Mouse (Mus musculus) neural tube, embryonic 15.5 days (tissue): ENCODE results near the gene Itfg1. TPM values are rescaled to one million over a fixed set of nuclear protein-coding genes. Genes with fewer than 3 reads are reported as not detected.
"Not testable (repeated sequence)": the region's sequence is repeated elsewhere in the genome, so short reads cannot be mapped to it uniquely, and the experiment has no call there.

Experiments
- ATAC-seq: fragments of 200-750 bp; cut with Nextera tagmentation; 2 replicates; pipeline ENCODE4 v1.8.0; 2017; ENCODE audit warnings: mild to moderate bottlenecking, moderate TSS enrichment, moderate library complexity; ENCODE audit not compliant: low FRiP score
- H3K27ac ChIP-seq: fragments of 300-500 bp; sonication (generic); replicated peaks from 2 replicates; pipeline ENCODE4 v1.5.1; 2015; ENCODE audit warnings: mild to moderate bottlenecking, inconsistent platforms
- H3K27me3 ChIP-seq: fragments of 300-500 bp; sonication (generic); replicated peaks from 2 replicates; pipeline ENCODE4 v1.6.1; 2015; ENCODE audit warnings: inconsistent platforms
- H3K36me3 ChIP-seq: fragments of 300-500 bp; sonication (generic); 2 replicates; pipeline ENCODE4 v1.6.1; 2015; ENCODE audit warnings: inconsistent platforms
- H3K4me1 ChIP-seq: fragments of 300-500 bp; sonication (generic); 2 replicates; pipeline ENCODE4 v1.6.1; 2015; ENCODE audit warnings: inconsistent platforms
- H3K4me2 ChIP-seq: fragments of 300-500 bp; sonication (generic); 2 replicates; pipeline ENCODE4 v1.6.1; 2015; ENCODE audit warnings: inconsistent platforms, mild to moderate bottlenecking, moderate library complexity
- H3K4me3 ChIP-seq: fragments of 300-500 bp; sonication (generic); replicated peaks from 2 replicates; pipeline ENCODE4 v1.5.1; 2015; ENCODE audit warnings: mild to moderate bottlenecking, inconsistent platforms
- H3K9ac ChIP-seq: fragments of 300-500 bp; sonication (generic); replicated peaks from 2 replicates; pipeline ENCODE4 v1.6.1; 2015; ENCODE audit warnings: mild to moderate bottlenecking, inconsistent platforms
- H3K9me3 ChIP-seq: fragments of 300-500 bp; sonication (generic); replicated peaks from 2 replicates; pipeline ENCODE4 v1.6.1; 2016; ENCODE audit warnings: inconsistent platforms
- WGBS: fragments of 180-500 bp; shearing (Covaris S2); methylation state at CpG from one replicate; pipeline ENCODE4 v1.1.7; 2015; ENCODE audit warnings: mixed read lengths; 5-methylcytosine and 5-hydroxymethylcytosine counted together
- polyA plus RNA-seq: library from polyadenylated mRNA; unstranded; fragments of >200 nt; fragmentation: Nextera tagmentation; extraction: Ambion mirVana; gene quantifications from 2 replicates; pipeline ENCODE4 v1.2.1, GENCODE M21; 2015

The Itfg1 gene
- 181 and 200 TPM in 2 replicates for polyA plus RNA-seq

- Histone ChIP-seq H3K4me2 (peak within 1 kb of the TSS; percentile 71), H3K9me3 (no peaks in the 10 kb centered on the region), H3K27me3 (no peaks in the 10 kb centered on the region), H3K27ac (peak within 1 kb of the TSS; percentile 97), H3K9ac (peak within 1 kb of the TSS; percentile 86), H3K4me1 (peaks cover 22% of the 10 kb centered on the region), H3K36me3 (peaks cover 11% of the 10 kb centered on the region), H3K4me3 (peak within 1 kb of the TSS; percentile 79)
- under 1% methylated on average over 54 of the region's 54 CpGs for WGBS
- peak; percentile 98 for ATAC-seq
Observed at GRCm38 (mm10) chr8:85840657-85841488, at the start of gene Itfg1, which contains the start of gene Phkb. Gene Itfg1, minus strand, starts transcription at chr8:85840921. Gene Phkb, plus strand, starts transcription at chr8:85840959.

GRCm38 (mm10) chr8:85884811-85885210 is 44.1 kb upstream of the Itfg1 start:
- H3K27me3 ChIP-seq = no peaks in the 10 kb centered on the region
- no peak overlapping the region for H3K4me3 ChIP-seq
- no peak overlapping the region for H3K9ac ChIP-seq
- H3K4me2 ChIP-seq = no peak overlapping the region
- peaks cover 14% of the 10 kb centered on the region for H3K36me3 ChIP-seq
- no peaks in the 10 kb centered on the region for H3K9me3 ChIP-seq
- ATAC-seq = no peak
- H3K4me1 ChIP-seq = no peaks in the 10 kb centered on the region
- no peak overlapping the region for H3K27ac ChIP-seq
- 97% methylated on average over 3 of the region's 3 CpGs for WGBS

- 92% methylated on average over 7 of the region's 7 CpGs for WGBS
- ATAC-seq = no peak
- H3K36me3 ChIP-seq = peaks cover 12% of the 10 kb centered on the region
- no peaks in the 10 kb centered on the region for H3K4me1 ChIP-seq
- no peak overlapping the region for H3K27ac ChIP-seq
- no peak overlapping the region for H3K4me3 ChIP-seq
- no peaks in the 10 kb centered on the region for H3K27me3 ChIP-seq
- no peak overlapping the region for H3K4me2 ChIP-seq
- H3K9ac ChIP-seq = no peak overlapping the region
- H3K9me3 ChIP-seq = no peaks in the 10 kb centered on the region
Observed at GRCm38 (mm10) chr8:85879624-85880023, 38.9 kb upstream of the Itfg1 start.

GRCm38 (mm10) chr8:85877976-85878375 is 37.3 kb upstream of the Itfg1 start:
- Histone ChIP-seq H3K4me2 (no peak overlapping the region), H3K9me3 (no peaks in the 10 kb centered on the region), H3K36me3 (peaks cover 12% of the 10 kb centered on the region), H3K4me1 (no peaks in the 10 kb centered on the region), H3K4me3 (no peak overlapping the region), H3K27me3 (no peaks in the 10 kb centered on the region), H3K27ac (no peak overlapping the region), H3K9ac (no peak overlapping the region)
- WGBS = 97% methylated on average over 8 of the region's 8 CpGs
- no peak for ATAC-seq

- Histone ChIP-seq H3K4me2 (no peak overlapping the region), H3K9ac (no peak overlapping the region), H3K27ac (no peak overlapping the region), H3K4me3 (no peak overlapping the region), H3K4me1 (no peaks in the 10 kb centered on the region), H3K27me3 (no peaks in the 10 kb centered on the region), H3K36me3 (no peaks in the 10 kb centered on the region), H3K9me3 (no peaks in the 10 kb centered on the region)
- 80% methylated on average over 2 of the region's 2 CpGs for WGBS
- ATAC-seq = no peak
Observed at GRCm38 (mm10) chr8:85871660-85872059, 30.9 kb upstream of the Itfg1 start.

- H3K27ac ChIP-seq = no peak overlapping the region
- no peak overlapping the region for H3K9ac ChIP-seq
- H3K4me1 ChIP-seq = no peaks in the 10 kb centered on the region
- ATAC-seq = no peak
- H3K36me3 ChIP-seq = no peaks in the 10 kb centered on the region
- H3K4me2 ChIP-seq = no peak overlapping the region
- no peak overlapping the region for H3K4me3 ChIP-seq
- H3K9me3 ChIP-seq = no peaks in the 10 kb centered on the region
- 82% methylated on average over 1 of the region's 1 CpGs for WGBS
- H3K27me3 ChIP-seq = no peaks in the 10 kb centered on the region
Observed at GRCm38 (mm10) chr8:85862381-85862780, 21.7 kb upstream of the Itfg1 start.

GRCm38 (mm10) chr8:85860612-85861011 is 19.9 kb upstream of the Itfg1 start:
- WGBS = 91% methylated on average over 5 of the region's 5 CpGs
- H3K9ac ChIP-seq = no peak overlapping the region
- no peak for ATAC-seq
- no peaks in the 10 kb centered on the region for H3K9me3 ChIP-seq
- H3K4me1 ChIP-seq = no peaks in the 10 kb centered on the region
- no peak overlapping the region for H3K4me2 ChIP-seq
- H3K36me3 ChIP-seq = no peaks in the 10 kb centered on the region
- H3K27me3 ChIP-seq = no peaks in the 10 kb centered on the region
- H3K27ac ChIP-seq = no peak overlapping the region
- H3K4me3 ChIP-seq = no peak overlapping the region

- not testable (repeated sequence) for ATAC-seq, H3K4me1 ChIP-seq, H3K4me2 ChIP-seq, H3K36me3 ChIP-seq, H3K27ac ChIP-seq, H3K9ac ChIP-seq, H3K4me3 ChIP-seq, H3K9me3 ChIP-seq, H3K27me3 ChIP-seq
- 37% methylated on average over 11 of the region's 11 CpGs for WGBS
Observed at GRCm38 (mm10) chr8:85857227-85857896, 16.6 kb upstream of the Itfg1 start.

GRCm38 (mm10) chr8:85854220-85855123 is 13.8 kb upstream of the Itfg1 start:
- no peaks in the 10 kb centered on the region for H3K27me3 ChIP-seq
- 92% methylated on average over 19 of the region's 19 CpGs for WGBS
- H3K27ac ChIP-seq = no peak overlapping the region
- no peak overlapping the region for H3K9ac ChIP-seq
- H3K9me3 ChIP-seq = no peaks in the 10 kb centered on the region
- ATAC-seq = no peak
- no peaks in the 10 kb centered on the region for H3K4me1 ChIP-seq
- H3K4me2 ChIP-seq = no peak overlapping the region
- no peak overlapping the region for H3K4me3 ChIP-seq
- no peaks in the 10 kb centered on the region for H3K36me3 ChIP-seq

- H3K27ac ChIP-seq = no peak overlapping the region
- H3K9ac ChIP-seq = no peak overlapping the region
- no peaks in the 10 kb centered on the region for H3K9me3 ChIP-seq
- H3K4me1 ChIP-seq = peaks cover 12% of the 10 kb centered on the region
- no peak for ATAC-seq
- H3K4me3 ChIP-seq = no peak overlapping the region
- no peaks in the 10 kb centered on the region for H3K27me3 ChIP-seq
- no peaks in the 10 kb centered on the region for H3K36me3 ChIP-seq
- no peak overlapping the region for H3K4me2 ChIP-seq
Observed at GRCm38 (mm10) chr8:85845887-85846286, 5.2 kb upstream of the Itfg1 start.

GRCm38 (mm10) chr8:85841489-85841795 is 721 bp upstream of the Itfg1 start:
- Histone ChIP-seq H3K9me3 (no peaks in the 10 kb centered on the region), H3K36me3 (peaks cover 10% of the 10 kb centered on the region), H3K4me2 (peak overlapping the region; percentile 71), H3K4me1 (peaks cover 22% of the 10 kb centered on the region), H3K27ac (peak overlapping the region; percentile 97; the same call in 1 of the 2 replicates), H3K4me3 (peak overlapping the region; percentile 79), H3K27me3 (no peaks in the 10 kb centered on the region), H3K9ac (peak overlapping the region; percentile 86)
- WGBS = 22% methylated on average over 4 of the region's 4 CpGs
- no peak for ATAC-seq
